Mouse (Mus musculus) C2C12 (cell line): Measurements from ENCODE around the gene Vwa3a. TPM values are rescaled to one million over a fixed set of nuclear protein-coding genes. Genes with fewer than 3 reads are reported as not detected.

Source experiments
- H3K27me3 ChIP-seq: one replicate; pipeline ENCODE4 v1.6.1; 2011; ENCODE audit not compliant: control insufficient read depth, insufficient read depth, insufficient read length
- H3K36me3 ChIP-seq: one replicate; pipeline ENCODE4 v1.6.1; 2011; ENCODE audit not compliant: control insufficient read depth, insufficient read depth
- H3K4me3 ChIP-seq: one replicate; pipeline ENCODE4 v1.5.1; 2011; ENCODE audit warnings: mild to moderate bottlenecking, control low read depth; ENCODE audit not compliant: poor library complexity, insufficient read depth, severe bottlenecking
- H3K79me2 ChIP-seq: one replicate; pipeline ENCODE4 v1.6.1; 2011; ENCODE audit not compliant: control insufficient read depth, insufficient read depth
- H3K79me3 ChIP-seq: one replicate; pipeline ENCODE4 v1.6.1; 2011; ENCODE audit warnings: low read depth, control low read depth
- H3ac ChIP-seq: one replicate; pipeline ENCODE3; 2011; ENCODE audit warnings: low read depth; ENCODE audit not compliant: control insufficient read depth, insufficient read length
- CEBPB ChIP-seq: IDR thresholded peaks from one replicate; pipeline ENCODE4 v1.6.1; 2011; ENCODE audit warnings: low read depth, mild to moderate bottlenecking, control low read depth, moderate library complexity
- CTCF ChIP-seq: IDR thresholded peaks from one replicate; pipeline ENCODE4 v1.5.1; 2011; ENCODE audit not compliant: control insufficient read depth, insufficient read depth, insufficient read length
- FOSL1 ChIP-seq: IDR thresholded peaks from one replicate; pipeline ENCODE4 v1.8.0; 2011; ENCODE audit warnings: mild to moderate bottlenecking, low read length; ENCODE audit not compliant: poor library complexity, insufficient read depth, severe bottlenecking
- MAX ChIP-seq: IDR thresholded peaks from one replicate; pipeline ENCODE4 v1.6.1; 2011; ENCODE audit warnings: mild to moderate bottlenecking, control low read depth
- MYOD1 ChIP-seq: IDR thresholded peaks from one replicate; pipeline ENCODE4 v1.6.1; 2011; ENCODE audit warnings: low read depth; ENCODE audit not compliant: control insufficient read depth, insufficient read length
- MYOG ChIP-seq: IDR thresholded peaks from one replicate; pipeline ENCODE4 v1.6.1; 2011; ENCODE audit not compliant: control insufficient read depth, insufficient read length; ENCODE audit errors: extremely low read depth
- USF1 ChIP-seq: IDR thresholded peaks from one replicate; pipeline ENCODE4 v1.6.1; 2011; ENCODE audit warnings: low read depth, mild to moderate bottlenecking, control low read depth, moderate library complexity
- polyA plus RNA-seq: library from polyadenylated mRNA; unstranded; fragments of >200 nt; fragmentation: generic; extraction: Trizol; gene quantifications from one replicate; pipeline ENCODE4 v1.2.1, GENCODE M21; 2012; ENCODE audit warnings: missing spikeins

Vwa3a gene
- polyA plus RNA-seq, 1 experiment, result 0.02 TPM

- H3ac ChIP-seq, result no peak overlapping the region
- TF ChIP-seq CEBPB (no peak), MYOD1 (no peak), USF1 (no peak)
- H3K4me3 ChIP-seq, result no peak overlapping the region
- H3K27me3 ChIP-seq, result peaks cover 11% of the 10 kb centered on the region
- no peaks in the 10 kb centered on the region for H3K79me2 ChIP-seq
- H3K79me3 ChIP-seq, result no peaks in the 10 kb centered on the region
- H3K36me3 ChIP-seq, result no peaks in the 10 kb centered on the region
These were observed 6.9 kb downstream of the Vwa3a start for GRCm38 (mm10) chr7:120746029-120746428.

- Histone ChIP-seq H3K79me2 (no peaks in the 10 kb centered on the region), H3K36me3 (no peaks in the 10 kb centered on the region), H3K79me3 (no peaks in the 10 kb centered on the region), H3ac (no peak overlapping the region), H3K4me3 (no peak overlapping the region), H3K27me3 (peaks cover 11% of the 10 kb centered on the region)
- TF ChIP-seq CEBPB (no peak), MYOD1 (no peak), MYOG (no peak), FOSL1 (no peak), USF1 (no peak), CTCF (no peak), MAX (no peak)
These were observed 7.7 kb downstream of the Vwa3a start for GRCm38 (mm10) chr7:120746821-120747220.

GRCm38 (mm10) chr7:120748478-120748877 is 9.4 kb downstream of the Vwa3a start:
- Histone ChIP-seq H3ac (no peak overlapping the region), H3K79me3 (no peaks in the 10 kb centered on the region), H3K36me3 (no peaks in the 10 kb centered on the region), H3K79me2 (no peaks in the 10 kb centered on the region), H3K4me3 (no peak overlapping the region), H3K27me3 (peaks cover 7% of the 10 kb centered on the region)
- TF ChIP-seq USF1, result no peak
- no peak for TF ChIP-seq MYOG
- no peak for TF ChIP-seq CTCF
- TF ChIP-seq FOSL1, result no peak
- TF ChIP-seq CEBPB, result no peak
- no peak for TF ChIP-seq MYOD1
- no peak for TF ChIP-seq MAX

- no peak overlapping the region for H3ac ChIP-seq
- no peaks in the 10 kb centered on the region for H3K79me2 ChIP-seq
- no peaks in the 10 kb centered on the region for H3K36me3 ChIP-seq
- peaks cover 7% of the 10 kb centered on the region for H3K27me3 ChIP-seq
- TF ChIP-seq MYOD1 (no peak), CEBPB (no peak), MAX (no peak), FOSL1 (no peak), CTCF (no peak), USF1 (no peak)
- no peaks in the 10 kb centered on the region for H3K79me3 ChIP-seq
- no peak overlapping the region for H3K4me3 ChIP-seq
These were observed 12.2 kb downstream of the Vwa3a start for GRCm38 (mm10) chr7:120751330-120751729.

GRCm38 (mm10) chr7:120751906-120752305 is 12.8 kb downstream of the Vwa3a start:
- TF ChIP-seq MAX (no peak), MYOD1 (no peak), CTCF (no peak), MYOG (no peak), USF1 (no peak), CEBPB (no peak)
- Histone ChIP-seq H3K36me3 (no peaks in the 10 kb centered on the region), H3K27me3 (peaks cover 4% of the 10 kb centered on the region), H3K4me3 (no peak overlapping the region), H3K79me3 (no peaks in the 10 kb centered on the region), H3ac (no peak overlapping the region), H3K79me2 (no peaks in the 10 kb centered on the region)

GRCm38 (mm10) chr7:120754671-120755070 is 15.6 kb downstream of the Vwa3a start:
- no peak overlapping the region for H3ac ChIP-seq
- no peak overlapping the region for H3K4me3 ChIP-seq
- no peaks in the 10 kb centered on the region for H3K79me3 ChIP-seq
- TF ChIP-seq MAX (no peak), CTCF (peak; percentile 81)
- no peaks in the 10 kb centered on the region for H3K36me3 ChIP-seq
- H3K79me2 ChIP-seq, result no peaks in the 10 kb centered on the region
- peaks cover 7% of the 10 kb centered on the region for H3K27me3 ChIP-seq
